Mouse (Mus musculus) adrenal gland, postnatal 4 days (tissue): ENCODE measurements around the gene Sval1. TPM values are rescaled to one million over a fixed set of nuclear protein-coding genes. Genes with fewer than 3 reads are reported as not detected.

ENCODE experiments used
- DNase-seq, 2 experiments: peaks; one replicate each; pipeline ENCODE4 v3.0.0; 2021 to 2022; ENCODE audit warnings: low spot score in 2 of 2, mixed read lengths in 2 of 2
- long read RNA-seq, 2 experiments: library from polyadenylated mRNA; stranded (forward); transcript quantifications; one replicate each; pipeline ENCODE4 v2.0.0; 2021
- total RNA-seq, 2 experiments: library from RNA; stranded (reverse); gene quantifications; 2 replicates each; pipeline ENCODE4 v1.2.3; 2021

Gene Sval1
- not detected for total RNA-seq
- long read RNA-seq, experiment 1: 0 reads
- long read RNA-seq, experiment 2: 0 reads

DNA sequence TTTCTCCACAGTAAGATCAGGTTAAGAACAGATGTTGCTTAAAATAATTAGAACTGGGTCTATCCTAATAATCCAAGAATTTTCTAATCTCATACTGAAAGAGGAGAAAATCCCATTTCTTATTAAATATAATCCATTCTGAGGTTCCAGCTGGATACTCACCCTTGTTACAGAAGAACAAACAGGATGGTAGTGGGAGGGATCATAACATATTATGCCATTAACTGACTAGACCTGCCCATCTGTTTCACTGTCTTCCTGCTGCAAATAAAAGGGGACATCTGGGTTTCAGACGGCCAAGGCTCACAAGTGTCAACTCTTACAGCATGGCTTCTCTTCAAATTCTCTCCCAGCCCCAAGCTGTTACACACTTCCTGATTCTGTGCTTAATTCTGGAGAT lies at the start of gene Sval1:
Gene Sval1, plus strand, starts transcription at position 301 of the 400 bp plus-strand sequence.
- DNase-seq: no peak

DNA sequence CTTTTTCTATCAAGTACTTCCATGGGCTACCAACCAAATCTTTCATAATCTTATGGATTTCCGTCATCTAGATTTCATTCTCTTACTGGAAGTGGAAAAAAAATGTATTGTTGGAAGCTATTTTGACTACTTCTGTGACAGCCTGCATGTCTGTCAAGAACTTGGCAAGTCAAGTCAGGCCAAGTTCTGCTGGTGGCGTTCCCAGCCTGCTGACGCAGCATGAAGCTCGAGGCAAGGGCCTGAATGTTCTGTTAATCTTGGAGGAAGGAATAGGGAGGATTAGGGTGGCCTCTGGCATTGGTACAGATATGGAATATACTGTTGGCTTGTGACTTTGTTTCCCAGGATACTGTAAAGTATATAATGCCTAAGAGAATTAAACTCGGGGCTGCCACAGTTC lies 39.8 kb upstream of the Sval1 start:
- DNase-seq: no peak

DNA sequence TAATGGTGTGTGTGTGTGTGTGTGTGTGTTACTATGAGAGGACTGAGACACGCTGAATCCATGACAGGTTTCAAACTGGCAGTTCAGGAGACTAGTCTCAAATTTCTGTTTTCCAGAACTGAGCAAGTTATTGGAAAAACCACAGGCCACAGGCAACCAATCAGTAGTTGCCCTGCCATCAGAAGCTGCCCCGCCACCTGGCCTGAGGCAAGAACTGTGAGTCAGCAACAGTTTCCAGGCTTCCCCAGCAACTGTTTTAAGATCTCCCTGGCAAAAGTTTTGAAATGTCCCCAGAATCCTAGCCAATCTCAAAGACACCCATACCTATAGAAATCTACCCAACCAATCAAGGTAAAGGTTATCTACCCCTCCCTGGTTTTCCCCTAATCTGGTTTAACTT lies 36.5 kb upstream of the Sval1 start:
- no peak for DNase-seq

DNA sequence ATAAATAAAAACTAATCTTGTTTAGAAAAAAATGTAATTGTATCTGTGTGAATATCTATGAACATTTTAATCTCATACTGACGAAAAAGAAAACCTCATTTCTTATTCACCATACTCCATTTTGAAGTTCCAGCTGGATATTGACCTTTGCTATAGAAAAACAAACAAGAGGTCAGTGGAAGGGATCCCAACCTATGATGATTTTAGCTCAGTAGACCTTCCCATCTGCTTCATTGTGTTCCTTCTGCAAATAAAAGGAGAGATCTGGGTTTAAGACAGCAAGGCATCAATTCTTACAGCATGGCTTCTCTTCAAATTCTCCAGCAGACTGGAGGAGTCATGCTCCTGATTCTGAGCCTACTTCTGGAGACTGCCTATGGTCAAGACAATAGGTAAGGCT lies 16.4 kb downstream of the Sval1 start, which contains the start of gene Sval3:
Gene Sval3, plus strand, starts transcription at position 301 of the 400 bp plus-strand sequence.
- no peak for DNase-seq

Other genes starting within 250 kb of the Sval1 start
- gene Kel, start 247.3 kb upstream of the Sval1 start, total RNA-seq: 10 to 100 TPM in 1 of 2 experiments, 1 to 10 TPM in 1; 6.2 to 14.8 TPM
- not detected for gene Olfr459, start 176.5 kb upstream of the Sval1 start, total RNA-seq
- gene Pip, start 104.1 kb upstream of the Sval1 start, total RNA-seq: not detected
- not detected for gene Sval2, start 98.6 kb upstream of the Sval1 start, total RNA-seq
- gene Sval3, start 16.5 kb downstream of the Sval1 start, total RNA-seq: not detected
- not detected for gene Sva, start 86.8 kb downstream of the Sval1 start, total RNA-seq
- not detected for gene Tas2r139, start 189.3 kb downstream of the Sval1 start, total RNA-seq